Mouse (Mus musculus) erythroblast, embryonic 14.5 days (primary cell): ENCODE data around the gene Rft1.

Experiments
- GATA1 ChIP-seq: IDR thresholded peaks from 2 replicates; pipeline ENCODE4 v1.6.1; 2012; ENCODE audit warnings: low read length, inconsistent platforms, mixed read lengths
- TAL1 ChIP-seq: IDR thresholded peaks from 3 replicates; pipeline ENCODE4 v1.6.1; 2012; ENCODE audit warnings: low read length, inconsistent platforms, mixed read lengths

DNA sequence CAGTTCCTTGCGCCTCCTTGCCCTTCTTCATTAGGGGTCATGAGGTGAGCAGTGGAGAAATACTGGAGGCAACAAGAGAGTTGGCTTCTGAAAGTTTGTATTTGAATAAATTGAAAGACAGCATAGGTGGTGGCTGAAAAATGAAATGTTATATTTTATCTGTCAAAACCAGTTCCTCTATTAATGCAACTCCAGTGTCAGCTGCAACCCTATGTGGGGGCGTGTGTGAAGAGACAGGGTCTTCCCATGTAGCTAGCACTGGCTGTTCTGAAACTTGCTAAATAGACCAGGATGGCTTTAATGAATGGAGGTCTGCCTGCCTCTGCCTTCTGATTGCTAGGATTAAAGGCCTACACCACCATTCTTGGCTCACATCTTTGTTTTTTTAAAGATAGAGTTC is 57.7 kb downstream of the Rft1 start:
- TF ChIP-seq GATA1 (no peak), TAL1 (no peak)
